Mouse (Mus musculus) neural tube, embryonic 13.5 days (tissue): ENCODE results near the gene Rps13. TPM values are rescaled to one million over a fixed set of nuclear protein-coding genes. Genes with fewer than 3 reads are reported as not detected.
A peak's percentile ranks its signal among the peaks of the same experiment; 100 is the strongest.

Source experiments
- ATAC-seq: fragments of 200-750 bp; cut with Nextera tagmentation; 2 replicates; pipeline ENCODE4 v1.8.0; 2017; ENCODE audit warnings: low read depth, mild to moderate bottlenecking, moderate TSS enrichment, moderate library complexity
- H3K27ac ChIP-seq: fragments of 300-500 bp; sonication (generic); replicated peaks from 2 replicates; pipeline ENCODE4 v1.5.1; 2015; ENCODE audit warnings: moderate library complexity, mild to moderate bottlenecking, inconsistent platforms
- H3K27me3 ChIP-seq: fragments of 300-500 bp; sonication (generic); 2 replicates; pipeline ENCODE4 v1.6.1; 2015; ENCODE audit warnings: mild to moderate bottlenecking, inconsistent platforms
- H3K36me3 ChIP-seq: fragments of 300-500 bp; sonication (generic); 2 replicates; pipeline ENCODE4 v1.6.1; 2015; ENCODE audit warnings: mild to moderate bottlenecking, inconsistent platforms
- H3K4me1 ChIP-seq: fragments of 300-500 bp; sonication (generic); replicated peaks from 2 replicates; pipeline ENCODE4 v1.6.1; 2015; ENCODE audit warnings: inconsistent platforms
- H3K4me2 ChIP-seq: fragments of 300-500 bp; sonication (generic); 2 replicates; pipeline ENCODE4 v1.6.1; 2015; ENCODE audit warnings: inconsistent platforms, mild to moderate bottlenecking, moderate library complexity
- H3K4me3 ChIP-seq: fragments of 300-500 bp; sonication (generic); 2 replicates; pipeline ENCODE4 v1.5.1; 2015; ENCODE audit warnings: mild to moderate bottlenecking, inconsistent platforms
- H3K9ac ChIP-seq: fragments of 300-500 bp; sonication (generic); 2 replicates; pipeline ENCODE4 v1.6.1; 2015; ENCODE audit warnings: moderate library complexity, mild to moderate bottlenecking, inconsistent platforms
- H3K9me3 ChIP-seq: fragments of 300-500 bp; sonication (generic); 2 replicates; pipeline ENCODE4 v1.6.1; 2016; ENCODE audit warnings: inconsistent platforms
- WGBS: fragments of 180-500 bp; shearing (Covaris S2); methylation state at CpG from one replicate; pipeline ENCODE4 v1.1.7; 2015; 5-methylcytosine and 5-hydroxymethylcytosine counted together
- polyA plus RNA-seq: library from polyadenylated mRNA; unstranded; fragments of >200 nt; fragmentation: Nextera tagmentation; extraction: Ambion mirVana; gene quantifications from 2 replicates; pipeline ENCODE4 v1.2.1, GENCODE M21; 2015

Gene Rps13
- polyA plus RNA-seq, 1 experiment from 2014 or later = 606 TPM

DNA sequence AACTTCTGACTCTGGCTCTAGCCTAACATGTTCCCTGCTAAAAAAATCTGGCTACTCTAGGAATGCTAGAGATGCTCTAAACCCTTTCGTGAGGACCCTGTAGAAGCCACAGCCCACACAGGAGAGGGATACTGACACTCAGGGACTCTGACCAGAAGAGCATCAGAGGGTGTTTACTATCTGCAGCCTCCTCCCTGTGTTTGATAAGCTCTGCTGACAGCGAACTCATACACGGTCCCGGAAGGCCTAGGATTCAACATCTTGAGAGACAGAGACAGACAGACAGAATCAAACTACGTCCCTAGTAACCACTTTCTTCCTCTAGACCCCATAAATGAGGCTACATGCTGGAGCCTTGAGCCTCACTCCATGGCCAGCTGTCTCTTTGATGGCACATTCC lies 46.0 kb downstream of the Rps13 start:
- H3K4me3 ChIP-seq = no peak overlapping the region
- no peaks in the 10 kb centered on the region for H3K9me3 ChIP-seq
- 91% methylated on average over 5 of the region's 5 CpGs for whole genome bisulfite sequencing
- no peaks in the 10 kb centered on the region for H3K27me3 ChIP-seq
- no peak overlapping the region for H3K27ac ChIP-seq
- peaks cover 10% of the 10 kb centered on the region for H3K4me1 ChIP-seq
- no peak for ATAC-seq
- H3K36me3 ChIP-seq = no peaks in the 10 kb centered on the region
- H3K4me2 ChIP-seq = no peak overlapping the region
- no peak overlapping the region for H3K9ac ChIP-seq

DNA sequence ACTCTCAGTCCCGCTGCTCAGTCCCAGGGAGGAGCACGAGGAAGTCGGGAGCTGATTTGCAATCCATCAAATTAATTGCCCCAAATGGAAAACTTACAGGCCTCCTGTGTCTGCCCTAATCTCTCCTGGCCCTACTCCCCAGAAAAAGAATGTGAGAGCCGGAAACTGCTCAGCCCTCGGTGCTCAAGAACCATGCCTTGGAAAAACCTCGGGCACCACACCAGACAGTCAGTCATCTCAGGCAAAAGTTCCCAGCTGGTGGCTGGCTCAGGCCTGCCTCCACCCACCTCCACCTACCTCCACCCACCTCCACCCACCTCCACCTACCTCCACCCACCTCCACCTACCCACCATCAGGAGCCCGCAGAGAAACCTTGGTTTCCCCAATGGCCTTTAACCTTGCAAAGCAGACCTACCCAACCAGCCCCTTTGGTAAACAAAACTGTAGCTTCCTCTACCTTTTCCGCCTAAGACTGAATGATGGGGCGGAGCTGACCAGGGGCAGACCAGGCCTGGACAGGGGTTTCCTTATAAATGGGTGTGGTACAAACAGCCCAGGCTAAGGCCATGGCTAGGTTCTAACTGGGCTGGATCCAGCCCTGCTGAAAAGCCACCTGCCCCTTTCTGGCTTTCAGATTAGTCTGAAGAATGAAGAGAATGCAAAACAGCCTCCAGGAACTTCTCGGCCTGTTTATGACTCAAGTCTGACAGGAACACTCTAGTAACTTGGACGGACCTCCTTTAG lies 47.2 kb downstream of the Rps13 start:
- no peak for ATAC-seq
- Histone ChIP-seq H3K9me3 (no peaks in the 10 kb centered on the region), H3K27ac (no peak overlapping the region), H3K36me3 (no peaks in the 10 kb centered on the region), H3K9ac (no peak overlapping the region), H3K27me3 (no peaks in the 10 kb centered on the region), H3K4me3 (no peak overlapping the region), H3K4me2 (no peak overlapping the region), H3K4me1 (peaks cover 20% of the 10 kb centered on the region)
- whole genome bisulfite sequencing = 43% methylated on average over 11 of the region's 11 CpGs

DNA sequence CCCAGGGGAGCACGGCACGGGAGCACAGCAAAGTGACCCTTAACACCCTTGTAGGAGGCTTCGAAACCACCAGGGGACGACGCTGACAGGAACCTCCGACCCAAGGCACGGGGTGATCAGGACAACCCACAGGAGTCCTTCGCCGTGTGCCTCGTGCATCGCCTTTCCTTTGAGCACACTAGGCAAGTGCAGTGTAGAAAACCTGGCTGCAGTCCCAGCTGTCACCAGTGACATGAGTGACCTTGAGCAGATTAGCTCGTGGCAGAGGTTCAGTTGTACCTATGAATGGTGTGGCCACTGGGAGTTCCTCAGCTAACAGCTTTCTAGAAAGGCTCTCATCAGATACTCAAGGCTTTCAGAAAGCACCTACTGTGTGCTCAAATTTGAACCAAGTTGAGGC lies 47.8 kb downstream of the Rps13 start:
- WGBS = 76% methylated on average over 12 of the region's 12 CpGs

DNA sequence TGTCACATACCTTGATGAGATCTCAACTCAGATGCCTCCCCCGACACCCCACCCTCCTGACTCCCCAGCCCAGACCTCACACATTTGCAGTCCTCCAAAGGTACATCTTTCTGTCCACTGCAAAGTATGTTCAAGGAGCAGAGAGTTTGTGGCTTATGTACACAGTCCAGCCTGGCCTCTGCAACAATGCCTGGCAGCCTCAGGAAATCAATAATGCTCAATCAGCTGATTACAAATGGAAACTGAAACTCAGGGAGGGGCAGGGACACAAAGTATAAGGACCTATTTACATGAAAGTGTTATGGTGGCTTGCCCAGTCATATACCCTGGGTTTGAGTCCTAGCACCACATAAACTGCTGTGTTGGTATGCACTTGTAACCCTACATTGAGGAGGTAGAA lies 48.8 kb downstream of the Rps13 start:
- no peaks in the 10 kb centered on the region for H3K27me3 ChIP-seq
- no peak overlapping the region for H3K9ac ChIP-seq
- no peak overlapping the region for H3K4me2 ChIP-seq
- no peaks in the 10 kb centered on the region for H3K9me3 ChIP-seq
- no peak overlapping the region for H3K4me3 ChIP-seq
- H3K36me3 ChIP-seq = no peaks in the 10 kb centered on the region
- H3K4me1 ChIP-seq = peaks cover 35% of the 10 kb centered on the region
- no peak for ATAC-seq
- H3K27ac ChIP-seq = no peak overlapping the region
- WGBS = 96% methylated on average over 1 of the region's 1 CpGs

More for the DNA sequence above, 47.8 kb downstream of the Rps13 start:
- H3K27me3 ChIP-seq = no peaks in the 10 kb centered on the region
- no peak overlapping the region for H3K4me2 ChIP-seq
- H3K9me3 ChIP-seq = no peaks in the 10 kb centered on the region
- no peak for ATAC-seq
- H3K4me1 ChIP-seq = peaks cover 26% of the 10 kb centered on the region
- no peak overlapping the region for H3K9ac ChIP-seq
- H3K4me3 ChIP-seq = no peak overlapping the region
- no peaks in the 10 kb centered on the region for H3K36me3 ChIP-seq
- H3K27ac ChIP-seq = no peak overlapping the region

DNA sequence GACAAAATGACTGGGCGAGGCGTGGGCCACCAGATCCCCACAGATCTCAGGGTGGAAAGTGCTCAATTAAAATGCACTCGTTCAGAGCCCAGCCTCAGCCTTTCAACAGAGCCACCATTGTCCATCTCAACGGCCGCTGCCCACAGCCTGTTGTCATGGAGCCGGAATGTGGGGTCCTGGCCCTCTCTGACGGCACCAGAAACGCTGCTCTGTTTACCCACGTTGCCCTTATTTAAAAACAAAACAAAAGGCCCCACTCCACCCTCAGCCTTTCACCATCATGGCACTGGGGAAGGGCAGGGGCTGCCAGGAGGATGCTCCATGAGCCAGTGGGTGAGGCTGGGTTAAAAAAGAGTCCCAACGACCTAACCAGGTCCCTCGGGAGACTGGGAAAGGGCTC lies 51.2 kb downstream of the Rps13 start:
- no peaks in the 10 kb centered on the region for H3K36me3 ChIP-seq
- H3K27ac ChIP-seq = peak overlapping the region; percentile 67
- peaks cover 46% of the 10 kb centered on the region for H3K4me1 ChIP-seq
- H3K9ac ChIP-seq = no peak overlapping the region
- H3K4me2 ChIP-seq = 0 out of 2 replicates have a peak overlapping the region, but pooled peaks have one; percentile 13
- 7% methylated on average over 11 of the region's 11 CpGs for WGBS
- H3K27me3 ChIP-seq = no peaks in the 10 kb centered on the region
- H3K9me3 ChIP-seq = no peaks in the 10 kb centered on the region
- no peak overlapping the region for H3K4me3 ChIP-seq
- peak; percentile 78 for ATAC-seq

Other genes starting within 250 kb of the Rps13 start
- 1.5 TPM in 2 replicates for gene Gm4353, start 249.6 kb downstream of the Rps13 start, polyA plus RNA-seq
- gene Plekha7, start 25.8 kb downstream of the Rps13 start, polyA plus RNA-seq = 6.7 and 7.9 TPM in 2 replicates
- gene Pik3c2a, start 109.3 kb upstream of the Rps13 start, polyA plus RNA-seq = 17.3 TPM in 2 replicates
- gene Nucb2, start 170.2 kb upstream of the Rps13 start, polyA plus RNA-seq = 20.2 and 22.2 TPM in 2 replicates